Mouse (Mus musculus) embryonic facial prominence, embryonic 15.5 days (tissue): ENCODE measurements at regions not wholly inside any gene's neighbourhood (a gene's known extent, or its start where the extent isn't known, plus 50 kb on each side); places are given as distances from the start of the nearest gene placed in this dataset.

Experiments
- ATAC-seq: fragments of 200-750 bp; cut with Nextera tagmentation; 2 replicates; pipeline ENCODE4 v1.8.0; 2017; ENCODE audit warnings: low read depth, moderate TSS enrichment; ENCODE audit not compliant: insufficient number of reproducible peaks, low FRiP score, low TSS enrichment
- H3K27ac ChIP-seq: fragments of 300-500 bp; sonication (generic); replicated peaks from 2 replicates; pipeline ENCODE4 v1.5.1; 2015; ENCODE audit warnings: mild to moderate bottlenecking, inconsistent platforms
- H3K27me3 ChIP-seq: fragments of 300-500 bp; sonication (generic); 2 replicates; pipeline ENCODE4 v1.6.1; 2015; ENCODE audit warnings: inconsistent platforms
- H3K36me3 ChIP-seq: fragments of 300-500 bp; sonication (generic); 2 replicates; pipeline ENCODE4 v1.6.1; 2015; ENCODE audit warnings: mild to moderate bottlenecking, inconsistent platforms
- H3K4me1 ChIP-seq: fragments of 300-500 bp; sonication (generic); 2 replicates; pipeline ENCODE4 v1.6.1; 2015; ENCODE audit warnings: inconsistent platforms
- H3K4me2 ChIP-seq: fragments of 300-500 bp; sonication (generic); replicated peaks from 2 replicates; pipeline ENCODE4 v1.6.1; 2015; ENCODE audit warnings: mild to moderate bottlenecking, inconsistent platforms
- H3K4me3 ChIP-seq: fragments of 300-500 bp; sonication (generic); replicated peaks from 2 replicates; pipeline ENCODE4 v1.5.1; 2015; ENCODE audit warnings: mild to moderate bottlenecking, inconsistent platforms
- H3K9ac ChIP-seq: fragments of 300-500 bp; sonication (generic); 2 replicates; pipeline ENCODE4 v1.6.1; 2015; ENCODE audit warnings: inconsistent platforms
- H3K9me3 ChIP-seq: fragments of 300-500 bp; sonication (generic); replicated peaks from 2 replicates; pipeline ENCODE4 v1.6.1; 2016; ENCODE audit warnings: inconsistent platforms
- WGBS: fragments of 180-500 bp; shearing (Covaris S2); methylation state at CpG from one replicate; pipeline ENCODE4 v1.1.7; 2015; 5-methylcytosine and 5-hydroxymethylcytosine counted together

- H3K4me3 ChIP-seq, result no peak overlapping the region
- no peak overlapping the region for H3K27ac ChIP-seq
- no peaks in the 10 kb centered on the region for H3K36me3 ChIP-seq
- no peaks in the 10 kb centered on the region for H3K9me3 ChIP-seq
- no peak overlapping the region for H3K9ac ChIP-seq
- H3K4me2 ChIP-seq, result no peak overlapping the region
- H3K4me1 ChIP-seq, result no peaks in the 10 kb centered on the region
- no peaks in the 10 kb centered on the region for H3K27me3 ChIP-seq
- ATAC-seq, result no peak
- 90% methylated on average over 5 of the region's 5 CpGs for WGBS
Measured at GRCm38 (mm10) chr11:111715401-111715800, 649.4 kb downstream of the Kcnj2 start.

GRCm38 (mm10) chr11:111722276-111722675 is 656.3 kb downstream of the Kcnj2 start:
- H3K4me2 ChIP-seq, result no peak overlapping the region
- no peak overlapping the region for H3K9ac ChIP-seq
- no peak for ATAC-seq
- no peaks in the 10 kb centered on the region for H3K27me3 ChIP-seq
- no peak overlapping the region for H3K27ac ChIP-seq
- H3K36me3 ChIP-seq, result no peaks in the 10 kb centered on the region
- H3K9me3 ChIP-seq, result no peaks in the 10 kb centered on the region
- WGBS, result 64% methylated on average over 4 of the region's 4 CpGs
- H3K4me3 ChIP-seq, result no peak overlapping the region
- no peaks in the 10 kb centered on the region for H3K4me1 ChIP-seq

DNA sequence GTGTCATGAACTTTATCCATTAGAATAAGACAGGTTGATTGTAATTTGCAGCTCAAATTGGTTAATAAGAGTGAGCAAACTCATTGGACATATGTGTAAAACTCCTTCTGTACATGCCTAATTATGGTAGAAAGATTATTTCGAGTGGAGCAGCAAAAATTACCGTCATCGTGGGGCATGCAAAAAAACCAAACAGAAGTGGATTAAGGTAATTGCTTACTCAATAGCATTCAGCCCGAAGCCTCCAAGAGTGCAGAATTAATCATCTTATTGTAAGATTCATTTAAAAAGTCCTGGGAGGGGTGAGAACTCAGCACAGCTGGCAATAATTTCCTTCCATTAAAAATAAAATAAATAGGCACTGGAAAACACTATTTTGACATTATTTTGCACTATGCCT is 662.2 kb downstream of the Kcnj2 start:
- no peaks in the 10 kb centered on the region for H3K4me1 ChIP-seq
- no peak for ATAC-seq
- no peaks in the 10 kb centered on the region for H3K27me3 ChIP-seq
- no peaks in the 10 kb centered on the region for H3K9me3 ChIP-seq
- no peaks in the 10 kb centered on the region for H3K36me3 ChIP-seq
- 40% methylated on average over 4 of the region's 4 CpGs for WGBS
- H3K4me3 ChIP-seq, result no peak overlapping the region
- no peak overlapping the region for H3K27ac ChIP-seq
- H3K9ac ChIP-seq, result no peak overlapping the region
- no peak overlapping the region for H3K4me2 ChIP-seq

DNA sequence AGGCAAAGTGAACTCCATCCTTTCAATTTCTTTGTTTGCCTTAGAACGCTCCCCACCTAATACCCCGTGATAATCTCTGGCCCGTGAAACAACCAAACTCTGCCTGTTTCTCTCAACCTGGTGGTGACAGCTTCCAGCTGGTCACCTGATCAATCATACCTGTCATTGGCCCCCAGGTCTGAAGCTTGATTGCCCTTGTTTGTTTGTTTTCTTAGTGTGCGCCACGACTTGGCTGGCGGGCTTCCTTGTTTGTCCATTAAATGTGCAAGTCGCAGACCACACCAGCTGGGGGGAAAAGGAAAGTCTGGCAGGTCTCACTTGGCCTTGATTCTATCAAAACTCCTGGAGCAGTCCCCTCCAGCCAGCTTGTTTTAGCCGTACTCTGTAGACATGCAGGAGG is 666.1 kb downstream of the Kcnj2 start:
- Histone ChIP-seq H3K27ac (no peak overlapping the region), H3K4me2 (no peak overlapping the region), H3K4me1 (no peaks in the 10 kb centered on the region), H3K9ac (no peak overlapping the region), H3K36me3 (no peaks in the 10 kb centered on the region), H3K9me3 (no peaks in the 10 kb centered on the region), H3K4me3 (no peak overlapping the region), H3K27me3 (no peaks in the 10 kb centered on the region)
- WGBS, result 67% methylated on average over 8 of the region's 8 CpGs
- ATAC-seq, result no peak

- WGBS, result 88% methylated on average over 1 of the region's 1 CpGs
Measured at GRCm38 (mm10) chr11:111735446-111735845, 669.5 kb downstream of the Kcnj2 start.

DNA sequence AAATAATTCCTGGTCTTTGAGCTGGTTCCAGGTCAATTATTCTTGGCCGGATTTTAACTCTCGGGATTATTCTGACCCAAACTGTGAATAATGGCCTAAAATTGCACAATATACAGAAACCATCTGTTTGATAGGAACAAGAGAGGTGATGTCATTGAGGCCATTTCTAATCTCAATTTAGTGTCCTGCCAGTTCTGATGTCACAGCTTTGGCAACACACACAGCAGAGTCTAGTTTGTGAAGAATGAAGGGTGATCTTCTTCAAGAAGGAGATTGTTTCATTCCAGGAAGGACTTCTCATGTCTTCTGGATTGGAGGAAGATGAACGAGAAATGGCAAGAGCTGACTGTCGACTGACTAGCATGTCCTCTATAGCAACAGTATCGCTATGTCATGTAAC is 670.0 kb downstream of the Kcnj2 start:
- no peak overlapping the region for H3K27ac ChIP-seq
- no peaks in the 10 kb centered on the region for H3K27me3 ChIP-seq
- H3K9ac ChIP-seq, result no peak overlapping the region
- no peaks in the 10 kb centered on the region for H3K36me3 ChIP-seq
- H3K4me1 ChIP-seq, result no peaks in the 10 kb centered on the region
- H3K9me3 ChIP-seq, result no peaks in the 10 kb centered on the region
- H3K4me2 ChIP-seq, result no peak overlapping the region
- WGBS, result 89% methylated on average over 5 of the region's 5 CpGs
- no peak overlapping the region for H3K4me3 ChIP-seq
- no peak for ATAC-seq

More at GRCm38 (mm10) chr11:111735446-111735845, 669.5 kb downstream of the Kcnj2 start:
- H3K4me3 ChIP-seq, result no peak overlapping the region
- H3K4me2 ChIP-seq, result no peak overlapping the region
- H3K9ac ChIP-seq, result no peak overlapping the region
- H3K36me3 ChIP-seq, result no peaks in the 10 kb centered on the region
- H3K9me3 ChIP-seq, result no peaks in the 10 kb centered on the region
- no peaks in the 10 kb centered on the region for H3K27me3 ChIP-seq
- no peaks in the 10 kb centered on the region for H3K4me1 ChIP-seq
- H3K27ac ChIP-seq, result no peak overlapping the region
- ATAC-seq, result no peak

DNA sequence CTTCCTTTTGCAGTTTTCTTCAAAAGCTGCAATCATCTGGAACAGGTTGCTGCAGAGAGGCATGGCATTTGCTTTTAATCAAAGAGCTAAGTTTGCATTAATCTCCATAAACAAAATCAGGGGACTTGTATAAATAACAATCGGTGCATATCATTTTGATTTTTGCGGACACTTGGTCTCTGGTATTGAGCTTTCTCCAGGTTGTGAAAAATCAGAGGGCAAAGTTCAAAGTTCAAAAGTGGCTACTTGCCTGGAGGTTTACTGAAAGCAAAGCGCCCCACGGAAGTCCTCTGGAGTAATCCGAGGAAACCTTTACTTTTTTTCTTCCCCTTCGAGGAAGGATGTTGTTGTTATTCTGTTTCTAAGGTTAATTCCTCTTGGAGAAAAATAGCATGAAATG is 677.4 kb downstream of the Kcnj2 start:
- 15% methylated on average over 6 of the region's 6 CpGs for WGBS
- Histone ChIP-seq H3K4me2 (no peak overlapping the region), H3K9me3 (no peaks in the 10 kb centered on the region), H3K9ac (no peak overlapping the region), H3K27me3 (no peaks in the 10 kb centered on the region), H3K4me3 (no peak overlapping the region), H3K36me3 (no peaks in the 10 kb centered on the region), H3K4me1 (no peaks in the 10 kb centered on the region), H3K27ac (no peak overlapping the region)
- no peak for ATAC-seq

DNA sequence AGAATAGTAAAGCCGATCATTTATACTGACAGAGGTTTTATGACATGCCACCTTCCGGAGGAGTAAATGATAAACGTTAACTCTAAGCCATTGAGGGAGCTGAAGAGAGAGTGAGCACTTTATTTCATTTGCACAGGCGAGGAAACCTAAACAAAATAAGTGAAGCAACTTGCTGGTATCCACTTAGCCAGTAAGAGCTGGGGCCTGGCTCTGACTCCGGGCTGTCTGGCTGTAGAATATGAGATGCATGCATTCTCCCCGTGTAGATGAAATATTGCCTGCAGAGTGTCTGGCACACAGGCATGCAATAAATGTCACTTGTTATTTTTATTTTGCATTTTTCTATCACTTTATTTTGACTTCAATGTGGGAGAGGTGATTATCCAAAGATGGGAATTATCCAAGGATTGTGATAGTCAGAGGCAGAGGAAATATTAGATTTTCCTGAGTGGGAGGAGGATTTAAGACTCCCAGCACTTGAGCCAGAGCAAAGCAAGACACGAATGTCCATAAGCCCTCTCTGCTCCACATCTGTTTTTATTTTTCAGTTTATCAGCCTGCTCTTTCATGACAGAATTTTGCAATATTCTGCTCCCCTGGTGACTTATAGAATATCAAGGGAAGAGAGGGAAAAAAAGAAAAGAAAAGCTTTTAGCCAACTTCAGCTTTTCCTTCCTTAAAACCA is 681.4 kb downstream of the Kcnj2 start:
- Histone ChIP-seq H3K9ac (no peak overlapping the region), H3K27me3 (peaks cover 2% of the 10 kb centered on the region; the same call in 1 of the 2 replicates), H3K36me3 (no peaks in the 10 kb centered on the region), H3K27ac (no peak overlapping the region), H3K9me3 (no peaks in the 10 kb centered on the region), H3K4me1 (no peaks in the 10 kb centered on the region), H3K4me3 (no peak overlapping the region), H3K4me2 (no peak overlapping the region)
- ATAC-seq, result no peak
- 34% methylated on average over 7 of the region's 7 CpGs for WGBS

DNA sequence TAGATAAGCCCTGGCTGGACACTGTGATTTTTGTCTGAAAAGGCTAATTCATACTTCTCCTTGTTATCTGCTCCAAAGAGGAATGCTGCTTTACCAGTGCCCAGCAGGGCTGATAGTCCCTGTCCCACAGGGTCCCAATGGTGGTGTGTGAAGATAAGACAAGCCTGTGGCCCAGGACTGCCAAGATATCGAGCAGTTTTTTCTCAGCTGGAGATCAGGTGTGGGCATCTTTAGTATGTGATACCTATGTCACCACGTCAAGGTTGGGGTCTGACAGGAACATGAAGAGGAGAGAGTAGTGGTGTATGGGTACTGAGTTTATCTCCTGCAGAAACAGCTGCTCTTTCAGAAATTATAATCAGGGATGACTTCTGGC is 682.0 kb downstream of the Kcnj2 start:
- Histone ChIP-seq H3K4me3 (no peak overlapping the region), H3K36me3 (no peaks in the 10 kb centered on the region), H3K9ac (no peak overlapping the region), H3K27me3 (peaks cover 2% of the 10 kb centered on the region; the same call in 1 of the 2 replicates), H3K4me1 (no peaks in the 10 kb centered on the region), H3K9me3 (no peaks in the 10 kb centered on the region), H3K27ac (no peak overlapping the region), H3K4me2 (no peak overlapping the region)
- 64% methylated on average over 2 of the region's 2 CpGs for WGBS
- no peak for ATAC-seq

- no peak overlapping the region for H3K4me3 ChIP-seq
- no peak overlapping the region for H3K9ac ChIP-seq
- H3K27ac ChIP-seq, result no peak overlapping the region
- WGBS, result 97% methylated on average over 1 of the region's 1 CpGs
- H3K4me2 ChIP-seq, result no peak overlapping the region
- H3K9me3 ChIP-seq, result no peaks in the 10 kb centered on the region
- peaks cover 2% of the 10 kb centered on the region; the same call in 1 of the 2 replicates for H3K27me3 ChIP-seq
- ATAC-seq, result no peak
- H3K4me1 ChIP-seq, result no peaks in the 10 kb centered on the region
- H3K36me3 ChIP-seq, result no peaks in the 10 kb centered on the region
Measured at GRCm38 (mm10) chr11:111748496-111748895, 682.5 kb downstream of the Kcnj2 start.

GRCm38 (mm10) chr11:111754735-111755134 is 688.8 kb downstream of the Kcnj2 start:
- no peaks in the 10 kb centered on the region for H3K4me1 ChIP-seq
- no peak overlapping the region for H3K4me2 ChIP-seq
- peaks cover 2% of the 10 kb centered on the region; the same call in 1 of the 2 replicates for H3K27me3 ChIP-seq
- H3K9ac ChIP-seq, result no peak overlapping the region
- H3K27ac ChIP-seq, result no peak overlapping the region
- H3K9me3 ChIP-seq, result no peaks in the 10 kb centered on the region
- no peaks in the 10 kb centered on the region for H3K36me3 ChIP-seq
- WGBS, result 76% methylated on average over 2 of the region's 2 CpGs
- no peak overlapping the region for H3K4me3 ChIP-seq
- ATAC-seq, result no peak

DNA sequence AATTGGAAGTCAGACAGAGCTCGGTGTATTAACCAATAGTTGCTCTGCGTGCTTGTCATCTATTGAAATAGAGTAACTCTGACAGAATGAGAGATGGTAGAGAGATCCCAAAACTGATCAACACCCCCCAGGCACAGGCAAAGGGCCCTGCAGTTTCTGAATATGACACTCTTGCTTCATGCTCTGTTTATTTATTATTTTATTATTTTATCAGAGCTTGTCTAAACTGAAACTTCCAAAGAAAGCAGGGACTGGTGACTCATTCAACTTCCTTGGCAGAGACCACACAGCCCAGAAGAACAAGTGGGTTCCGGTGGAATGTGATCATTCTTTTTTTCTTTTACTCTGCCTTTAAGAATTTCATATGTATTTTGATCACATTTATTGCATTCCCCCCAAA is 697.1 kb downstream of the Kcnj2 start:
- Histone ChIP-seq H3K4me1 (no peaks in the 10 kb centered on the region), H3K4me3 (no peak overlapping the region), H3K4me2 (no peak overlapping the region), H3K36me3 (no peaks in the 10 kb centered on the region), H3K27me3 (no peaks in the 10 kb centered on the region), H3K9me3 (no peaks in the 10 kb centered on the region), H3K27ac (no peak overlapping the region), H3K9ac (no peak overlapping the region)
- 48% methylated on average over 3 of the region's 3 CpGs for WGBS
- no peak for ATAC-seq
